Mouse (Mus musculus) stomach, embryonic 15.5 days (tissue): Measurements from ENCODE around the gene Lonp1. TPM values are rescaled to one million over a fixed set of nuclear protein-coding genes. Genes with fewer than 3 reads are reported as not detected.
A peak's percentile ranks its signal among the peaks of the same experiment; 100 is the strongest.

Experiments used
- ATAC-seq: fragments of 200-750 bp; cut with Nextera tagmentation; 2 replicates; pipeline ENCODE4 v1.8.0; 2017; ENCODE audit warnings: low read depth, moderate number of reproducible peaks, moderate TSS enrichment; ENCODE audit not compliant: insufficient read depth, low FRiP score
- H3K27ac ChIP-seq: fragments of 300-500 bp; sonication (generic); 2 replicates; pipeline ENCODE4 v1.5.1; 2015; ENCODE audit warnings: mild to moderate bottlenecking, inconsistent platforms
- H3K27me3 ChIP-seq: fragments of 300-500 bp; sonication (generic); replicated peaks from 2 replicates; pipeline ENCODE4 v1.6.1; 2015; ENCODE audit warnings: inconsistent platforms
- H3K36me3 ChIP-seq: fragments of 300-500 bp; sonication (generic); 2 replicates; pipeline ENCODE4 v1.6.1; 2015; ENCODE audit warnings: inconsistent platforms
- H3K4me1 ChIP-seq: fragments of 300-500 bp; sonication (generic); 2 replicates; pipeline ENCODE4 v1.6.1; 2015; ENCODE audit warnings: inconsistent platforms
- H3K4me2 ChIP-seq: fragments of 300-500 bp; sonication (generic); 2 replicates; pipeline ENCODE4 v1.6.1; 2015; ENCODE audit warnings: mild to moderate bottlenecking, inconsistent platforms
- H3K4me3 ChIP-seq: fragments of 300-500 bp; sonication (generic); replicated peaks from 2 replicates; pipeline ENCODE4 v1.5.1; 2015; ENCODE audit warnings: inconsistent platforms
- H3K9ac ChIP-seq: fragments of 300-500 bp; sonication (generic); 2 replicates; pipeline ENCODE4 v1.6.1; 2015; ENCODE audit warnings: inconsistent platforms
- H3K9me3 ChIP-seq: fragments of 300-500 bp; sonication (generic); 2 replicates; pipeline ENCODE4 v1.6.1; 2016; ENCODE audit warnings: inconsistent platforms
- WGBS: fragments of 180-500 bp; shearing (Covaris S2); methylation state at CpG from one replicate; pipeline ENCODE4 v1.1.7; 2015; 5-methylcytosine and 5-hydroxymethylcytosine counted together
- polyA plus RNA-seq: library from polyadenylated mRNA; unstranded; fragments of >200 nt; fragmentation: Nextera tagmentation; extraction: Ambion mirVana; gene quantifications from 2 replicates; pipeline ENCODE4 v1.2.1, GENCODE M21; 2015

Gene Lonp1
- polyA plus RNA-seq, 1 experiment from 2014 or later, result 59.1 TPM

DNA sequence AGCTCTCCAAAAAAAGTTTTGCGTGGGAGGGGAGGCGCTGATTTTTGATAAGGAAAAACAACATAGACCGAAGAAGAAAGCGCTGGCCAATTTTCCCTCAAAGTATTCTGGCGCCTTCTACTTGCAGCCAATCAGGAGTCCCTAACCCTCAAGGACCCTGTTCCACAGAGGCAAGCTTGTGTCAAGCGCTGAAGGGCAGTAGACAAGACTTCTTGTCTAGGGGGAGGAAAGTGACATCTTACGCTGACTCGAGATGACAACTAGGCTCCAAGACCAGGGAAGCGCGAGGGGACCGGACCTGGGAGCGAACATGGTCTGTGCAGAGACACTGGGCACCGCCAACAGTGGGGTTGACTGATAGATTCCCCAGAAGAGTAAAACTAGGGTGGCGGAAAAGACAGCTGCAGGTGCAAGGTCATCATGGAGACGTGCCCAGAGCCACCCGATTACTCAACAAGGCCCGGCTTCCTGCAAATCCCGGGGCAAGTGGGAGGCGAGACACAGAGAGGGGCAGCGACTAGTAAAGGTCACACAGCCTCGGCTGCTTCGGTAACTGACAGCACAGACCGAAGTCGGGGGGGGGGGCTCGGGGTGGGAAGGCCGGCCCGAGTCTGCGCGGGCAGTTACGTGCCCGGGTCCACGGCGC, 43.0 kb downstream of the Lonp1 start:
- Histone ChIP-seq H3K27ac (peak overlapping the region; percentile 97), H3K9ac (peak overlapping the region; percentile 89), H3K36me3 (peaks cover 39% of the 10 kb centered on the region), H3K4me2 (peak overlapping the region; percentile 78), H3K27me3 (no peaks in the 10 kb centered on the region), H3K4me3 (peak overlapping the region; percentile 88), H3K9me3 (no peaks in the 10 kb centered on the region), H3K4me1 (peaks cover 38% of the 10 kb centered on the region)
- ATAC-seq, result no peak
- 2% methylated on average over 30 of the region's 33 CpGs for WGBS

- Histone ChIP-seq H3K9ac (peak overlapping the region; percentile 89; the same call in 1 of the 2 replicates), H3K27ac (no peak overlapping the region), H3K27me3 (no peaks in the 10 kb centered on the region), H3K9me3 (no peaks in the 10 kb centered on the region), H3K4me3 (peak overlapping the region; percentile 88), H3K4me2 (peak overlapping the region; percentile 78), H3K4me1 (peaks cover 38% of the 10 kb centered on the region), H3K36me3 (peaks cover 40% of the 10 kb centered on the region)
- 78% methylated on average over 1 of the region's 1 CpGs for WGBS
- no peak for ATAC-seq
Measured at GRCm38 (mm10) chr17:56583071-56583470, 43.6 kb downstream of the Lonp1 start.

DNA sequence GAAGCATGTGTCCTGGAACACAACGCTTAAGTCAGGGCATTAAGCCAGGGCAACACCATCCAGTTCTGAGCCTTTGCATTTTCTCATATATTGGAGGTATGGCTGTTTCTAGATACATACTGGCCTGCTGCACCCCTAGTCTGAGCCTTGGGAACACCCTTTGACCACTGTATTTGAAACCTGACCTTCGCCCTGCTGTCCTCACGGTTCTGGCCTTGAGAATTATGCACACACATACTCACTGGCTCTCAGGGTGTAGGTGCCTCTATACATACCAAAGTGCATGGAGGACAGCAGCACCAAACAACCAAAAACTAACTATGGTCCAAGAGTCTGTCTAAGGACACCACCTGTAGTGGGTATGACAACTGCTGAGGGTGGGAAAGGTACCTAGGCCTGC, 53.7 kb downstream of the Lonp1 start:
- no peak for ATAC-seq
- Histone ChIP-seq H3K4me2 (no peak overlapping the region), H3K9me3 (no peaks in the 10 kb centered on the region), H3K27me3 (no peaks in the 10 kb centered on the region), H3K4me1 (no peaks in the 10 kb centered on the region), H3K36me3 (peaks cover 71% of the 10 kb centered on the region), H3K4me3 (no peak overlapping the region), H3K9ac (no peak overlapping the region), H3K27ac (no peak overlapping the region)
- WGBS, result 93% methylated on average over 3 of the region's 3 CpGs

GRCm38 (mm10) chr17:56572154-56572553, 54.5 kb downstream of the Lonp1 start:
- H3K27me3 ChIP-seq, result no peaks in the 10 kb centered on the region
- H3K9ac ChIP-seq, result no peak overlapping the region
- WGBS, result 43% methylated on average over 1 of the region's 1 CpGs
- H3K4me3 ChIP-seq, result no peak overlapping the region
- H3K36me3 ChIP-seq, result peaks cover 72% of the 10 kb centered on the region
- H3K4me1 ChIP-seq, result no peaks in the 10 kb centered on the region
- ATAC-seq, result no peak
- H3K27ac ChIP-seq, result no peak overlapping the region
- no peaks in the 10 kb centered on the region for H3K9me3 ChIP-seq
- no peak overlapping the region for H3K4me2 ChIP-seq

DNA sequence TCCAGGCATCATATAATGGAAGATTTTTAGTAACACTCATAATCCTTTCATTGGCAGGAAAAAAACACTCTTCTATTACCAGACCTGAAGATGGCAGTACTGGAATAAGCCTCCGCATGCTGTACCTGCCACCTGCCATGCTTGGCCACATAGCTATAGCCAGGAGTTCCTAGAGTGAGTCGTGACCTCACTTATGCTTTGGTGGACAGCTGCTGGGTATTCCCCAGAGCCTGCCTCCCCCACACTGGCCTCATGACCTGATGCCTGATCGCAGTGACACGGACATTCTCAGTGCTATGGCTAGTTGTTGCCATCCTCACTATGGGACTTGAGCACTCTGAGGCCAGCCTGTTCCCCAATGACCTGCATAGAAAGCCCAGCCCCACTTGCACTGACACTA, 56.4 kb downstream of the Lonp1 start:
- Histone ChIP-seq H3K9ac (no peak overlapping the region), H3K36me3 (peaks cover 78% of the 10 kb centered on the region), H3K4me2 (no peak overlapping the region), H3K4me1 (no peaks in the 10 kb centered on the region), H3K27ac (no peak overlapping the region), H3K9me3 (no peaks in the 10 kb centered on the region), H3K27me3 (no peaks in the 10 kb centered on the region), H3K4me3 (no peak overlapping the region)
- ATAC-seq, result no peak
- WGBS, result 90% methylated on average over 4 of the region's 4 CpGs

DNA sequence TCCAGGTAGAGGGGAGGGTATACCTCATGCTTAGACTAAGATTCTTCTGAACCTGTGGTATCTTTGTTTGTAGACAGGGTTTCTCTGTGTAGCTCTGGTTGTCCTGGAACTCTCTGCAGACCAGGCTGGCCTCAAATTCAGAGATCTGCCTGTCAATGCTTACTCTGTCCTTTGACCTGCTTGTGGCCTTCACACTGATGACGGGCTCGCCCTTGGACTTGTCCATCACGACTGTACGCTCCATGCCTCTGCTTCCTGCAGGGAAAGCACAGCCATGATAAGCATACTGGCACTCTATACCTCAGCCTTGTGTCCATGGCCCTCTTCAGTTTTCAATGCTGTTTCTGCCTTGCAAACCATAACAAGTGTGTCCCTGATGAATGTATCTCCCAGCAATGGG, 59.3 kb downstream of the Lonp1 start:
- ATAC-seq, result no peak
- H3K4me2 ChIP-seq, result no peak overlapping the region
- 93% methylated on average over 4 of the region's 4 CpGs for WGBS

GRCm38 (mm10) chr17:56566918-56567317, 59.8 kb downstream of the Lonp1 start:
- no peak overlapping the region for H3K4me2 ChIP-seq
- H3K4me1 ChIP-seq, result no peaks in the 10 kb centered on the region
- 97% methylated on average over 5 of the region's 5 CpGs for WGBS
- H3K9me3 ChIP-seq, result no peaks in the 10 kb centered on the region
- no peak overlapping the region for H3K4me3 ChIP-seq
- H3K27me3 ChIP-seq, result no peaks in the 10 kb centered on the region
- no peak for ATAC-seq
- peaks cover 92% of the 10 kb centered on the region for H3K36me3 ChIP-seq
- no peak overlapping the region for H3K27ac ChIP-seq
- no peak overlapping the region for H3K9ac ChIP-seq

More for the DNA sequence above, 59.3 kb downstream of the Lonp1 start:
- Histone ChIP-seq H3K27me3 (no peaks in the 10 kb centered on the region), H3K27ac (no peak overlapping the region), H3K36me3 (peaks cover 88% of the 10 kb centered on the region), H3K4me1 (no peaks in the 10 kb centered on the region), H3K9ac (no peak overlapping the region), H3K9me3 (no peaks in the 10 kb centered on the region), H3K4me3 (no peak overlapping the region)

- ATAC-seq, result no peak
- 91% methylated on average over 29 of the region's 29 CpGs for WGBS
- H3K4me1 ChIP-seq, result no peaks in the 10 kb centered on the region
- H3K9me3 ChIP-seq, result no peaks in the 10 kb centered on the region
- no peak overlapping the region for H3K4me2 ChIP-seq
- no peak overlapping the region for H3K27ac ChIP-seq
- H3K4me3 ChIP-seq, result no peak overlapping the region
- no peak overlapping the region for H3K9ac ChIP-seq
- H3K36me3 ChIP-seq, result peaks cover 95% of the 10 kb centered on the region
- H3K27me3 ChIP-seq, result no peaks in the 10 kb centered on the region
Measured at GRCm38 (mm10) chr17:56566293-56566692, 60.4 kb downstream of the Lonp1 start.

Other genes with a start within 250 kb of the Lonp1 start
- gene Ptprs, start 150.4 kb downstream of the Lonp1 start, polyA plus RNA-seq, result 71.8 and 81.2 TPM in 2 replicates
- not detected in 2 replicates for gene Znrf4, start 114.5 kb downstream of the Lonp1 start, polyA plus RNA-seq
- 9.5 and 10.7 TPM in 2 replicates for gene Gm20219, start 72.5 kb downstream of the Lonp1 start, polyA plus RNA-seq
- gene Safb2, start 42.3 kb downstream of the Lonp1 start, polyA plus RNA-seq, result 77.9 and 82.7 TPM in 2 replicates
- gene Safb, start 42.1 kb downstream of the Lonp1 start, polyA plus RNA-seq, result 95.8 and 106 TPM in 2 replicates
- 230 and 238 TPM in 2 replicates for gene 2410015M20Rik, start 17.1 kb downstream of the Lonp1 start, polyA plus RNA-seq
- 1,749 and 1,789 TPM in 2 replicates for gene Rpl36, start 13.5 kb downstream of the Lonp1 start, polyA plus RNA-seq
- gene Catsperd, start 1.3 kb upstream of the Lonp1 start, polyA plus RNA-seq, result 0.30 and 0.48 TPM in 2 replicates
- 75.9 and 81.6 TPM in 2 replicates for gene Ranbp3, start 46.4 kb upstream of the Lonp1 start, polyA plus RNA-seq
- 437 and 463 TPM in 2 replicates for gene Ndufa11, start 90.9 kb upstream of the Lonp1 start, polyA plus RNA-seq
- gene Vmac, start 91.1 kb upstream of the Lonp1 start, polyA plus RNA-seq, result 16.9 and 21.5 TPM in 2 replicates
- gene Nrtn, start 130.6 kb upstream of the Lonp1 start, polyA plus RNA-seq, result 13.3 and 14.7 TPM in 2 replicates
- gene Dus3l, start 137.9 kb upstream of the Lonp1 start, polyA plus RNA-seq, result 40.1 and 48.2 TPM in 2 replicates
- 1.3 and 1.4 TPM in 2 replicates for gene Prr22, start 143.4 kb upstream of the Lonp1 start, polyA plus RNA-seq
- gene Rfx2, start 204.1 kb upstream of the Lonp1 start, polyA plus RNA-seq, result 6.1 and 6.6 TPM in 2 replicates
- gene Acsbg2, start 247.6 kb upstream of the Lonp1 start, polyA plus RNA-seq, result not detected in 2 replicates
- gene 1700061G19Rik, start 248.6 kb upstream of the Lonp1 start, polyA plus RNA-seq, result 0.31 and 0.63 TPM in 2 replicates